Mouse (Mus musculus) heart, adult 10 weeks (tissue): Measurements from ENCODE around the gene Gm5483. TPM values are rescaled to one million over a fixed set of nuclear protein-coding genes. Genes with fewer than 3 reads are reported as not detected.

Source experiments
- polyA plus RNA-seq: library from polyadenylated mRNA; stranded (reverse); fragments of 350-450 nt; fragmentation: Illumina TruSeq; extraction: RNeasy Lipid Tissue Mini Kit (QIAGEN cat#74804); gene quantifications from one replicate; pipeline ENCODE4 v1.2.3, GENCODE M21; 2014; ENCODE audit warnings: low read depth, low replicate concordance

Gene Gm5483
- not detected for polyA plus RNA-seq

DNA sequence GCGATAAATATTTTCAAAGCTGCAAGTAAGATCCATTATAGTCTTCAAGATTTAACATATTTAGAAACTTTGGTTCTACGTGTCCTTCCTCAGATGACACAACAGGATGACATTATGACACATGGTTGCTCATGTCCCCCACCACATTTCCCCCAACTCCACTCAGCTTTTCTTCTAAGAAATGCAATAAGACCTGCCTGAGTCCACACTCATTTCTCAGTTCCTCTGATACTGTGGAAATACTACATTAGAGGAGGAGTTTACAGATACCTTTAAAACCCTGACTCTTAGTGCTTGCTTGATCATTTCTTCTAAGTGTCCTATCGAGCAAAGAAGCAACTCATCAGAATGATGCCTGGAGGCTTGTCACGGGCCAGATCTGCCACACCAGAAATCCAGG, at the start of gene Gm5483:
Gene Gm5483, plus strand, starts transcription at position 301 of the 400 bp plus-strand sequence.

DNA sequence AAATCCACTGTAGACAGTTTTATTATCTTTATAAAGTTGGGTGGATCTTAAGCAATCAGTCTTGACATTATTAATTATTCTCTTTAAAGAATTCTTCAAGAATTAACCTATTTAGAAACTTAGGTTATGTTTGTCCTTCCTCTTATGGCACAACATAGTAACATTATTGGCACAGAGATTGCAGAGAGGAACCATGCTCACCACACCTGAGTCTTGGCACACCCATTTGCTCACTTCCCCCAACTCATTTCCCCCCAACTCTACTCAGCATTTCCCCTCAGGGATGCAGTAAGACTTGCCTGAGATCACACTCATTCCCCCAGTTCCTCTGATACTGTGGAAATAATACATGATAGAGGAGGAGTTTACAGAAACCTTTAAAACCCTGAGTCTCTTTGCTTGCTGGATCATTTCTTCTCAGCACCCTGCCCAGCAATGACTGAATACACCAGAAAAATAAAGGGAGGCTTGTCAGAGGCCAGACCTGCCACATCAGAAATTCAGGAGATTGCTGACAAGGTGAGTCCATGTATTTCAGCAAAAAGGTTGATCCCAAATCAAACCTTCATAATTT, 27.5 kb upstream of the Gm5483 start, which contains the start of gene Stfa2l1:
Gene Stfa2l1, plus strand, starts transcription at position 410 of the 574 bp plus-strand sequence.

DNA sequence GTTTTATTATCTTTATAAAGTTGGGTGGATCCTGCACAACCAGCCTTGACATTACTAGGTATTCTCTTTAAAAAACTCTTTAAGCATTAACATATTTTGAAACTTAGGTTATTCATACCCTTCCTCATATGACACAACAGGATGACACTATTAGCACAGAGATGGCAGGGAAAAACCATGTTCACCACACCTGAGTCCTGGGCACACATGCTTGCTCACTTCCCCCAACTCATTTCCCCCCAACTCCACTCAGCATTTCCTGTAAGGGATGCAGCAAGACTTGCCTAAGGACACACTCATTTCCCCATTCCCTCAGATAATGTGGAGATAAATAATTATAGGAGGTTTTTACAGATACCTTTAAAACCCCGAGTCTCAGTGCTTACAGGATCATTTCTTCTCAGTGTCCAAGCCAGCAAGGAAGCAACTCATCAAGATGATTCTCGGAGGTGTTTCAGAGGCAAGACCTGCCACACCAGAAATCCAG, 26.0 kb downstream of the Gm5483 start, which contains the start of gene Gm5416:
Gene Gm5416, plus strand, starts transcription at position 437 of the 487 bp plus-strand sequence.

DNA sequence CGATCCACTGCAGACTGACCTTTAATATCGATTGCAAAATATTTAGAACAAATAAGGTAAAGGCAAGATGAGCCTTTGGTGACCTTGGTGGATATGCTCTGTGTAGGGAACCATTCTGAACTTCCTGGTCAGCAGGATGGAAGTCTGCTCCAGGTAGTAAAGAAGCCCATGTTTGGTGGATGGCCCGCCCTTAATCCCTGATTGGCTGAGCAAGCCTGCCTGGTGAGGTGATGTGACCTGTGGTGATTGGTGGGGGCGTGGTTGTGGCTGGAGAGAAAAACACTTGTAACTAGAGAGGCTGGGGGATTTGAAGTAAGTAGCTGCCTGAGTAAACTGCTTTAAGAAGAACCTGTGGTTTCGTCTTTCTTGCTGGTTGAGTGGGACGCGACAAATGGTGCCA, 37.2 kb downstream of the Gm5483 start, which contains the start of gene 2010005H15Rik:
Gene 2010005H15Rik, plus strand, starts transcription at position 301 of the 400 bp plus-strand sequence.

Other genes starting within 250 kb of the Gm5483 start
- gene Parp9, start 245.7 kb upstream of the Gm5483 start, polyA plus RNA-seq = 17.0 TPM
- 9.0 TPM for gene Dtx3l, start 245.1 kb upstream of the Gm5483 start, polyA plus RNA-seq
- gene Kpna1, start 205.5 kb upstream of the Gm5483 start, polyA plus RNA-seq = 63.8 TPM
- 5.3 TPM for gene Wdr5b, start 143.0 kb upstream of the Gm5483 start, polyA plus RNA-seq
- gene Fam162a, start 112.6 kb upstream of the Gm5483 start, polyA plus RNA-seq = 263 TPM
- 34.3 TPM for gene Ccdc58, start 112.5 kb upstream of the Gm5483 start, polyA plus RNA-seq
- not detected for gene Csta1, start 53.0 kb upstream of the Gm5483 start, polyA plus RNA-seq
- not detected for gene Stfa2l1, start 27.4 kb upstream of the Gm5483 start, polyA plus RNA-seq
- not detected for gene Gm5416, start 26.2 kb downstream of the Gm5483 start, polyA plus RNA-seq
- gene 2010005H15Rik, start 37.3 kb downstream of the Gm5483 start, polyA plus RNA-seq = not detected
- gene Stfa1, start 92.7 kb downstream of the Gm5483 start, polyA plus RNA-seq = not detected
- not detected for gene BC117090, start 150.1 kb downstream of the Gm5483 start, polyA plus RNA-seq
- not detected for gene BC100530, start 183.5 kb downstream of the Gm5483 start, polyA plus RNA-seq
- not detected for gene Stfa2, start 224.2 kb downstream of the Gm5483 start, polyA plus RNA-seq